Mouse (Mus musculus) E14TG2a.4 (cell line): Measurements from ENCODE around the gene Fbxo36.

Experiments
- CTCF ChIP-seq: conservative IDR thresholded peaks from 2 replicates; pipeline ENCODE4 v1.5.1; 2014; ENCODE audit warnings: low read length
- POU5F1 ChIP-seq: IDR thresholded peaks from 2 replicates; pipeline ENCODE4 v1.6.1; 2014; ENCODE audit warnings: low read length, borderline replicate concordance

GRCm38 (mm10) chr1:84859597-84859996 is 20.0 kb downstream of the Fbxo36 start:
- TF ChIP-seq CTCF, result no peak
- no peak for TF ChIP-seq POU5F1
